Mouse (Mus musculus): ENCODE data around the gene Emc3. TPM values are rescaled to one million over a fixed set of nuclear protein-coding genes. Genes with fewer than 3 reads are reported as not detected.

Emc3 gene
- total RNA-seq, 2 experiments from 2014 or later, result 56.0 to 61.9 TPM

DNA sequence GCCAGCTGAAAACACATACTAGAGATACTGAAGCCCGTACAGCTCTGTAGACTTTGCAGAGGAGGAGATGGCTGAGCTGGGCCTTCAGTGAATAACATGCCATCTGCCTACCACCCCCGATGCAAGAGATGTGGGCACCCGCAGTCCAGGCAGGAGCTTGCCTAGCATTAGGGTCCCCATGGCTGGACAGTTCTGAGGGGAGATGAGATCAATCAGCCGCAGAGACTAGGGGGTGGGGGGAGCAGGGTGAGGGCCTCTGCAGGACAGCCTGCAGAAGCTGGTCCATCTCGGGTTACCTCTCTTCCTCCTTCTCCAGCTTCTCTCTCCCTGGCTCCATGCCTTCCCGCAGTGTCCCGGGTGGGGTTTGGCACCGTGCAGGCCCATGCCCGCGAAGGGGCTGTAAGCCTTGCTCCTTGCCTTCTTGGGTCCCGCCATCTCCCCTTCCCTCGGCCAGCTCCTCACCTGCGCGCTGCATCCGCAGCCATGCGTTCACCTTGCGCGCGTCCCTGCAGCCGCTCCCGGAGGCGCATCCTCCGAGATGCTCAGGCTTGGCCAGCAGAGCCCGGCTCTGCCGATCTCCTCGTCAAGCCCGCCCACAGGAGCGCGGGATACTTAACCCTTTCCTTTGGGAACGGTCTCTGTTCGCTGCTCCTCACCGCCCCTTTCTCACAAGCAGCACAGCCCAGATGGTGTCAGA is 29.9 kb downstream of the Emc3 start, which contains the start of gene Prrt3:
Gene Prrt3 (minus strand): TSS at position 544 of the 697 bp plus-strand sequence.
- intact Hi-C loops (cut with DNase I), result no loop called here
- DNase-seq, result no peak

- intact Hi-C loops (cut with DNase I), result no loop called here
- no peak for DNase-seq
These were observed 32.1 kb downstream of the Emc3 start for GRCm38 (mm10) chr6:113499346-113499745.

- no peak for DNase-seq
- intact Hi-C loops (cut with DNase I), result no loop called here
These were observed 36.3 kb downstream of the Emc3 start for GRCm38 (mm10) chr6:113495071-113495675.

- DNase-seq, result peak; percentile 88 to 89
- intact Hi-C loops (cut with DNase I), result no loop called here
These were observed 37.1 kb downstream of the Emc3 start for GRCm38 (mm10) chr6:113494258-113494788.

DNA sequence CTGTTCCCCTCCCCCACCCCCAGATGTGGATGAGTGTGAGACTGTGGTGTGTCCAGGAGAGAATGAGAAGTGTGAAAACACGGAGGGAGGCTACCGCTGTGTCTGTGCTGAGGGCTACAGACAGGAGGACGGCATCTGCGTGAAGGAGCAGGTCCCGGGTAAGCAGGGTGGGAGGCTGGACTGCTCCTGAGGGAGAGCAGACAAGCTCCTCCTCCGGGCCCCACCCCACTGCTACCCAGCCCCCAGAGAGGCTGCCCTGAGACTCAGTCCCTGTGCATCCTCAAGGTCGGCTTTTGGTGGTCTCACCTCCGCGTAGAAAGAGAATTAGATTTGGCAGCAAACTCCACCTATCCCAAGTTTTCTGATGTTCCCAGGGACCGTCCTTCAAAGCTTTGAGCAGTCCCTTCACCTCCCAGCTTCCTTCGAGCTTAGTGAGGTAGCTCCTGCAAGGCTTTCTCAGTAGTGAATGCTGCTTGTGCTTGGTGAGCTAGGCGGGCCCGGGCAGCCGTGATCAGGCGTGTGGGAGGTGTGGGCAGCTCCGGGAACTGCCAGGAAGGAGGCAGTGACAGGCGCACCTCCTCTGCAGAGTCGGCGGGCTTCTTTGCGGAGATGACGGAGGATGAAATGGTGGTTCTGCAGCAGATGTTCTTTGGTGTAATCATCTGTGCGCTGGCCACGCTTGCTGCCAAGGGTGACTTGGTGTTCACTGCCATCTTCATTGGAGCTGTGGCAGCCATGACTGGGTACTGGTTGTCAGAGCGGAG is 39.2 kb downstream of the Emc3 start:
- DNase-seq, result no peak
- intact Hi-C loops (cut with DNase I), result no loop called here

- DNase-seq, result no peak
- intact Hi-C loops (cut with DNase I), result no loop called here
These were observed 42.0 kb downstream of the Emc3 start for GRCm38 (mm10) chr6:113489410-113489809.

- intact Hi-C loops (cut with DNase I), result loop anchor here (2.0 kb wide), 1 partner anchor 44 kb away; the partner anchor contains the start of genes Emc3 and Fancd2
These were observed 44.3 kb downstream of the Emc3 start for GRCm38 (mm10) chr6:113487125-113487576.

GRCm38 (mm10) chr6:113483729-113484128 is 47.7 kb downstream of the Emc3 start:
- peak in 1 of 2 experiments; percentile 31 for DNase-seq
- intact Hi-C loops (cut with DNase I), result no loop called here

More at GRCm38 (mm10) chr6:113487125-113487576, 44.3 kb downstream of the Emc3 start:
- no peak for DNase-seq

DNA sequence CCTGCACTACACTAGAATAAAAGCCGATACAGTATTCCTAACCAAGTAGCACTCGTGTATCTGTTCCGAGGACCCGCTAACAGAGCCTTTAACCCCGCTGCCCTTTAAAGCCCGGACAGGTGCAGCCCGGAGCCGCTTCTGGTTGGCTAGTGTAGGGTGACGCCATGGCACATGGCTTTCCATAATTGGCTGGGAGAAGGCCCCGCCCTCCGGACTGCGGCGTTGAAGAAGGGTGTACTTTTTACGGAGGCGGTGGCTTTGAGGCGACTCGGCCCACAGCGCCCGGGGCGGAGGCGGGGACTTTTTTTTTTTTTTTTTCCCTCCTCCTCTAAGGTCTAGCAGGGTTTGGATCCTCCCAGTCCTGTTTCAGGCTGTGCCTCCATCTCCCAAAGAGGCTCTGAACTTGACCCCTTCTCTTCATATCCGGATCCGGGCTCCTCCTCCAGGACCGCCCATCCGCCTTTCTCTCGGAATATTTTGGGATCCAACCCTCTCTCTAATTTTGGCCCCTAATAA is 48.3 kb downstream of the Emc3 start, which contains the start of gene Creld1:
Gene Creld1 (plus strand): TSS at position 198 of the 516 bp plus-strand sequence.
- intact Hi-C loops (cut with DNase I), result no loop called here
- peak; percentile 91 to 93 for DNase-seq

- DNase-seq, result peak in 1 of 2 experiments; percentile 36
- intact Hi-C loops (cut with DNase I), result no loop called here
These were observed 48.9 kb downstream of the Emc3 start for GRCm38 (mm10) chr6:113482477-113483099.

DNA sequence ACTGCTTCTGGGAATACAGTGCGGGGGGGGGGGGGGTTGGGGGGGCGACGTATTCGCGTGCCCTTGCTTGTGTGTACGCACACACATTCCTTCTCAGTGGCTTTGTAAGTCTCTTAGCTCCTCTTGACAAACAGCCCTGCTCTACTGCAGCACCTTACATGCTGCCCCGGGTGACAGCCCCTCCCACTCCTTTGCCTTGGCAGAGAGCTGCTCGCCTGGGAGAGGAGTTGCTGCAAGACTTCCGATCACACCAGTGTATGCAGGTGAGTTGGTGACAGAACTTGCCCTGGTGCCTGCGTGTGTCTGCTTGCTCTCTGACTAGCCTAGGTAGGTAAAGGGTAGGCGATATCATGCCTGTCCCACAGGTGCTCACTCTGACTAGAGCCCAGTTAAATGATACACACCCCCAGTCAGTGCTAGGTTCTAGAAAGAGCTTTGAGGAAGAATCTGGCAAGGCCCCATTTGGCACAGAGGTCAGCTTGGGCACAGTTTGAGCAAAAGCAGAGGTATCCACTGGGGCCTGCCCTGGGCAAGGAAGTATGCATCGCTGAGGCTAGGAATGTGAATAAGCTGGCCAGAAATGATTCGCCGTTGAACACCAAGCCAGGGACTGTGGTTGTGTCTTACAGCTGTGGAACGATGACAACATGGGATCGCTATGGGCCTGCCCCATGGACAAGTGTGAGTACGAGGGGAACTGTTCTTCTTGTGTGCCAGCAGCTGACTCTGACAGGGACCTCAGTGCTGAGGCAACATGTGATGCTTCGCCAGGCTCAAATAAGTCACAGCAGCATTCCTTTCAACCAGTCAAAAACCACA is 50.7 kb downstream of the Emc3 start:
- peak; percentile 19 to 55 for DNase-seq
- intact Hi-C loops (cut with DNase I), result no loop called here

DNA sequence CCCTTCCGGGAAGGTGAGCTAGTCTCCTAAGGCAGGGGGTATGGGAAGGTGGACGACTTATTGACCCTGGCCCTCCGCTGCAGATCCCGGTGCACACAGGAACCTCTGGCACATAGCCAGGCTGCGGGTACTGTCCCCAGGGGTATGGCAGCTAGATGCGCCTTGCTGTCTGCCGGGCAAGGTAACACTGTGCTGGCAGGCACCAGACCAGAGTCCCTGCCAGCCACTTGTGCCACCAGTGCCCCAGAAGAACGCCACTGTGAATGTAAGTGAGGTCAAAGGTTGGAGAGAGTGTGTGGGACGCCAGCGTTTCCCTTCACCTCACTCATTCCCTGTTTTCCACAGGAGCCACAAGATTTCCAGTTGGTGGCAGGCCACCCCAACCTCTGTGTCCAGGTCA is 52.5 kb downstream of the Emc3 start:
- DNase-seq, result no peak
- intact Hi-C loops (cut with DNase I), result no loop called here

GRCm38 (mm10) chr6:113477353-113477752 is 54.1 kb downstream of the Emc3 start:
- intact Hi-C loops (cut with DNase I), result no loop called here
- no peak for DNase-seq

DNA sequence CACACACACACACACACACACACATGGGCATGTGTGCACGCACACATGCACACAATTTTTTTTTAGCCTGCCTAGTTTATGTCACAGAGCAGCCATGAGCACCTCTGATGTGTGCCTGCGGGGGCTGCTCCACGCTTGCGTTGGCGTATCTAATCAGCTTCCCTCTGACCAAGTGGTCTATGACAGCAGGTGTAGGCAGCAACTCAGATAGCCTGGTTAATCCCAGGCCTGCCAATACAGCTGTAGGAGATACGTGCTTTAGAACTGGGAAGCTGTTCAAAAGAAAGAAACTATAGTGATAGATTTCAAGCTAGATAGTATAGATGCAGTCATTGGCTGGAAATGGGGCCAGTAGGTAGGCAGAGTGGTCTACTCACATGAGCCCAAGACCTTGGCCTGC is 57.7 kb downstream of the Emc3 start:
- intact Hi-C loops (cut with DNase I), result no loop called here
- DNase-seq, result no peak

DNA sequence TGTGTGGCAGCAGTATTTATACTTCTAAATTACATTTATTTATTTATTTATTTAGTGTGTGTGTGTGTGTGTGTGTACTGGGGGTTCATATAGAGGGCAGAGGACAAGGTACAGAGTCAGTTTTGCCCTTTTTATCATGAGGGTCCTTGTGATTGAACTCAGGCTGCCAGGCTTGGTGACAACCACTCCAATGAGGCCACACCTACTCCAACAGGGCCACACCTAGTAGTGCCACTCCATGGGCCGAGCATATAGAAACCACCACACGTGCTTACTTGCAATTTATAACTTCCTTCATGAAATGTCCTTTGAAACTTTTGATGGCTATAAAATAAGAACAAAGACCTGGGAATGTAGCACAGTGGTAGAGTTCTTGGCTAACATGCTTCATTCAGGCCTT is 58.2 kb downstream of the Emc3 start:
- DNase-seq, result no peak
- intact Hi-C loops (cut with DNase I), result no loop called here

DNA sequence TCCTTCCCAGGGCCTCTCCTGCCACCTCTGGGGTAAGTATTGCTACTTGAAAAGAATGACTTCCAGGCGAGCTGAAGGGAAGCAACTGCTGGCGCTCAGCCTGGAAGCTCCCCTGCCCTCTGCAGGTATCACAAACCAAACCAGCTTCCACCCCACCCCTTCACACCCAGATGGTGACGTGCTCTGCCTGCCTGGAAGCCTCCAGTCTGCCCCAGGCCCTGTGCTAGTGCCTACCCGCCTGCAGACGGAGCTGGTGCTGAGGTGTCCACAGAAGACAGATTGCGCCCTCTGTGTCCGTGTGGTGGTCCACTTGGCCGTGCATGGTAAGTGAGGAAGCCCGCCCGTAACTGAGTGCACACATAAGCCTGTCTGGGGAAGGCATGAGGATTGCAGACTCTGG is 59.4 kb downstream of the Emc3 start:
- DNase-seq, result no peak
- intact Hi-C loops (cut with DNase I), result no loop called here

GRCm38 (mm10) chr6:113471297-113471936 is 60.0 kb downstream of the Emc3 start, which contains the start of gene Il17rc:
TSS of gene Il17rc (plus strand) at chr6:113471427.
- intact Hi-C loops (cut with DNase I), result no loop called here
- DNase-seq, result peak; percentile 69 to 74

- intact Hi-C loops (cut with DNase I), result loop anchor here (5.0 kb wide), 2 partner anchors 82 to 137 kb away; partner anchors contain the start of gene Ttll3
- peak; percentile 83 to 85 for DNase-seq
These were observed 62.0 kb downstream of the Emc3 start for GRCm38 (mm10) chr6:113469432-113469831.

All from heart, postnatal 14 days (tissue).